Mouse (Mus musculus) brown adipose tissue, adult 24 weeks (tissue): ENCODE data around the gene R3hdm4. TPM values are rescaled to one million over a fixed set of nuclear protein-coding genes. Genes with fewer than 3 reads are reported as not detected.

ENCODE experiments used
- H3K27ac ChIP-seq: fragments of 200-500 bp; replicated peaks from 2 replicates; pipeline ENCODE4 v1.5.1; 2012; ENCODE audit warnings: low read depth, mild to moderate bottlenecking, low read length
- H3K4me1 ChIP-seq: fragments of 200-500 bp; 2 replicates; pipeline ENCODE4 v1.6.1; 2012; ENCODE audit warnings: low read length, mixed read lengths; ENCODE audit not compliant: control insufficient read depth, insufficient read depth, insufficient read length
- H3K4me3 ChIP-seq: fragments of 200-500 bp; 2 replicates; pipeline ENCODE4 v1.5.1; 2012; ENCODE audit warnings: low read depth, mild to moderate bottlenecking, low read length, moderate library complexity; ENCODE audit not compliant: insufficient read depth
- polyA plus RNA-seq: library from polyadenylated mRNA; stranded (reverse); fragments of >200 nt; gene quantifications from 2 replicates; pipeline ENCODE4 v1.2.4, GENCODE M21; 2012; ENCODE audit not compliant: missing spikeins, insufficient read depth, insufficient read length

Gene R3hdm4
- polyA plus RNA-seq, 1 experiment: 55.0 TPM

- peaks cover 9% of the 10 kb centered on the region for H3K4me1 ChIP-seq
- H3K4me3 ChIP-seq: no peak overlapping the region
- H3K27ac ChIP-seq: no peak overlapping the region
Measured at GRCm38 (mm10) chr10:79920056-79920890, 735 bp downstream of the R3hdm4 start.

GRCm38 (mm10) chr10:79919251-79919849 lies 1.7 kb downstream of the R3hdm4 start:
- Histone ChIP-seq H3K4me1 (peaks cover 13% of the 10 kb centered on the region), H3K27ac (no peak overlapping the region), H3K4me3 (no peak overlapping the region)

GRCm38 (mm10) chr10:79918231-79919078 lies 2.6 kb downstream of the R3hdm4 start:
- Histone ChIP-seq H3K27ac (no peak overlapping the region), H3K4me1 (peaks cover 13% of the 10 kb centered on the region), H3K4me3 (peak overlapping the region; percentile 2; the same call in 1 of the 2 replicates)

GRCm38 (mm10) chr10:79917532-79918100 lies 3.4 kb downstream of the R3hdm4 start:
- no peak overlapping the region for H3K27ac ChIP-seq
- peaks cover 13% of the 10 kb centered on the region for H3K4me1 ChIP-seq
- H3K4me3 ChIP-seq: no peak overlapping the region

- Histone ChIP-seq H3K4me1 (peaks cover 13% of the 10 kb centered on the region), H3K4me3 (peak within 1 kb of the TSS; percentile 88), H3K27ac (peak within 1 kb of the TSS; percentile 58)
Measured at GRCm38 (mm10) chr10:79916808-79917531, 4.0 kb downstream of the R3hdm4 start, which contains the start of gene Kiss1r. Gene Kiss1r (plus strand): TSS chr10:79916971.

- Histone ChIP-seq H3K4me3 (peak overlapping the region; percentile 88), H3K27ac (peak overlapping the region; percentile 48; the same call in 1 of the 2 replicates), H3K4me1 (peaks cover 13% of the 10 kb centered on the region)
Measured at GRCm38 (mm10) chr10:79916081-79916480, 4.9 kb downstream of the R3hdm4 start.

GRCm38 (mm10) chr10:79914948-79915596 lies 5.9 kb downstream of the R3hdm4 start:
- no peak overlapping the region for H3K27ac ChIP-seq
- H3K4me1 ChIP-seq: peaks cover 13% of the 10 kb centered on the region
- 0 out of 2 replicates have a peak overlapping the region, but pooled peaks have one; percentile 8 for H3K4me3 ChIP-seq

GRCm38 (mm10) chr10:79914131-79914947 lies 6.7 kb downstream of the R3hdm4 start:
- H3K27ac ChIP-seq: no peak overlapping the region
- H3K4me3 ChIP-seq: no peak overlapping the region
- H3K4me1 ChIP-seq: peaks cover 13% of the 10 kb centered on the region

GRCm38 (mm10) chr10:79912412-79912811 lies 8.6 kb downstream of the R3hdm4 start:
- no peak overlapping the region for H3K27ac ChIP-seq
- no peak overlapping the region for H3K4me3 ChIP-seq
- peaks cover 13% of the 10 kb centered on the region for H3K4me1 ChIP-seq

GRCm38 (mm10) chr10:79910556-79910955 lies 10.5 kb downstream of the R3hdm4 start, which contains the start of gene Gm26602:
Gene Gm26602 (plus strand): TSS chr10:79910856.
- Histone ChIP-seq H3K4me3 (no peak within 1 kb of the TSS), H3K4me1 (peaks cover 7% of the 10 kb centered on the region), H3K27ac (no peak within 1 kb of the TSS)

- Histone ChIP-seq H3K27ac (0 out of 2 replicates have a peak overlapping the region, but pooled peaks have one; percentile 3), H3K4me3 (no peak overlapping the region), H3K4me1 (no peaks in the 10 kb centered on the region; the same call in 1 of the 2 replicates)
Measured at GRCm38 (mm10) chr10:79909092-79909922, 11.7 kb downstream of the R3hdm4 start.
